Mouse (Mus musculus): Measurements from ENCODE around the gene Tmc8. TPM values are rescaled to one million over a fixed set of nuclear protein-coding genes. Genes with fewer than 3 reads are reported as not detected.

Gene Tmc8
- total and polyA plus RNA-seq, 2 experiments from 2014 or later = 0.33 to 0.79 TPM

DNA sequence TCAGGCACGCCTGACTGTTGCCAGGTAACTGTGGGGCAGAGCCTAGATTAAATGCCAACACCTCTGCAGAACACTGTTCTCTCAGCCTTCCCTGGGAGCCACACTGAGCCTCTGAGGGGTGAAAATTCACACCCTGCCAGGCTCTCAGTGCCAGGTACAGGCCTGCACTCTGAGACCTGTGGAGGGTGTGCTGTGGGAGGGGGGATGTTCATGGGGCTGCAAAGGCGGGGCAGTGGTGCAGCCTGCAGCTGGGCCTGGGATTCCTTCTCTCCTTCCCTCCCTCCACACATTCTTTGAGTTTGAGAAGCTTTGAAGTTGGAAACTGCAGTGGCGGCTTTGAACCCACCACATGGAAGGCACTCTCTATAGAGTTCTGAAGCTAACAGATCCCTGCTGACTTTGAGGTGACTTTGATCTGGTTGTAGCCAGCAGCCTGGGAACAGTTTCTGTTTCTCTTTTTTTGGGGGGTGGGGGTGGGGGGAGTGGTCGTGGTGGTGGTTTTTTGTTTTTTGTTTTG lies 12.2 kb downstream of the Tmc8 start:
- TF ChIP-seq CTCF (IDR thresholded peaks at IDR 0.05) = no peak
- WGBS = 62% methylated on average over 4 of the region's 4 CpGs
- H3K9me3 ChIP-seq (ENCODE audit: low read length) = no peaks in the 10 kb centered on the region
- H3K4me1 ChIP-seq (ENCODE audit: insufficient read depth, low read length) = no peaks in the 10 kb centered on the region
- ATAC-seq (ENCODE audit: low FRiP score) (no peak), DNase-seq (ENCODE audit: low spot score) (no peak)
- H3K36me3 ChIP-seq (ENCODE audit: insufficient read depth, low read length) = no peaks in the 10 kb centered on the region
- H3K9ac ChIP-seq (replicated peaks; ENCODE audit: low read length, poor library complexity, severe bottlenecking) = no peak overlapping the region
- no peak overlapping the region for H3K27ac ChIP-seq (ENCODE audit: low read depth, low read length)
- H3K4me2 ChIP-seq (ENCODE audit: low read depth, low read length, poor library complexity, severe bottlenecking) = no peak overlapping the region
- H3K4me3 ChIP-seq (ENCODE audit: low read depth, low read length) = no peak overlapping the region
- no peaks in the 10 kb centered on the region for H3K27me3 ChIP-seq (ENCODE audit: insufficient read depth, low read length)

- 52% methylated on average over 5 of the region's 5 CpGs for WGBS
- no peak for DNase-seq (ENCODE audit: low spot score)
- no peak overlapping the region for H3K9ac ChIP-seq (replicated peaks; ENCODE audit: low read length, poor library complexity, severe bottlenecking)
- ATAC-seq (ENCODE audit: low FRiP score) = no peak
- no peaks in the 10 kb centered on the region for H3K9me3 ChIP-seq (ENCODE audit: low read length)
- H3K36me3 ChIP-seq (ENCODE audit: insufficient read depth, low read length) = no peaks in the 10 kb centered on the region
- TF ChIP-seq CTCF (IDR thresholded peaks at IDR 0.05) = no peak
- no peaks in the 10 kb centered on the region for H3K4me1 ChIP-seq (ENCODE audit: insufficient read depth, low read length)
- H3K27ac ChIP-seq (ENCODE audit: low read depth, low read length) = no peak overlapping the region
- H3K4me3 ChIP-seq (ENCODE audit: low read depth, low read length) = no peak overlapping the region
- no peak overlapping the region for H3K4me2 ChIP-seq (ENCODE audit: low read depth, low read length, poor library complexity, severe bottlenecking)
- H3K27me3 ChIP-seq (ENCODE audit: insufficient read depth, low read length) = no peaks in the 10 kb centered on the region
Measured at GRCm38 (mm10) chr11:117796954-117797353, 15.1 kb downstream of the Tmc8 start.

- no peaks in the 10 kb centered on the region for H3K36me3 ChIP-seq (ENCODE audit: insufficient read depth, low read length)
- no peak within 1 kb of the TSS for H3K4me2 ChIP-seq (ENCODE audit: low read depth, low read length, poor library complexity, severe bottlenecking)
- no peak within 1 kb of the TSS for H3K4me3 ChIP-seq (ENCODE audit: low read depth, low read length)
- H3K9me3 ChIP-seq (ENCODE audit: low read length) = no peaks in the 10 kb centered on the region
- DNase-seq (ENCODE audit: low spot score) (no peak), ATAC-seq (ENCODE audit: low FRiP score) (no peak)
- H3K27ac ChIP-seq (ENCODE audit: low read depth, low read length) = no peak within 1 kb of the TSS
- WGBS = 64% methylated on average over 9 of the region's 9 CpGs
- no peaks in the 10 kb centered on the region for H3K27me3 ChIP-seq (ENCODE audit: insufficient read depth, low read length)
- no peak for TF ChIP-seq CTCF (IDR thresholded peaks at IDR 0.05)
- no peak within 1 kb of the TSS for H3K9ac ChIP-seq (replicated peaks; ENCODE audit: low read length, poor library complexity, severe bottlenecking)
- H3K4me1 ChIP-seq (ENCODE audit: insufficient read depth, low read length) = no peaks in the 10 kb centered on the region
Measured at GRCm38 (mm10) chr11:117797511-117798159, 15.8 kb downstream of the Tmc8 start, which contains the start of gene 6030468B19Rik. Gene 6030468B19Rik, plus strand, starts transcription at chr11:117797660.

- TF ChIP-seq CTCF (IDR thresholded peaks at IDR 0.05) = no peak
- no peak overlapping the region for H3K4me2 ChIP-seq (ENCODE audit: low read depth, low read length, poor library complexity, severe bottlenecking)
- no peaks in the 10 kb centered on the region for H3K36me3 ChIP-seq (ENCODE audit: insufficient read depth, low read length)
- no peak for ATAC-seq (ENCODE audit: low FRiP score)
- H3K9me3 ChIP-seq (ENCODE audit: low read length) = no peaks in the 10 kb centered on the region
- no peaks in the 10 kb centered on the region for H3K4me1 ChIP-seq (ENCODE audit: insufficient read depth, low read length)
- no peak for DNase-seq (ENCODE audit: low spot score)
- no peak overlapping the region for H3K4me3 ChIP-seq (ENCODE audit: low read depth, low read length)
- H3K27me3 ChIP-seq (ENCODE audit: insufficient read depth, low read length) = no peaks in the 10 kb centered on the region
- WGBS = 65% methylated on average over 2 of the region's 2 CpGs
- no peak overlapping the region for H3K27ac ChIP-seq (ENCODE audit: low read depth, low read length)
- no peak overlapping the region for H3K9ac ChIP-seq (replicated peaks; ENCODE audit: low read length, poor library complexity, severe bottlenecking)
Measured at GRCm38 (mm10) chr11:117798160-117798541, 16.3 kb downstream of the Tmc8 start.

DNA sequence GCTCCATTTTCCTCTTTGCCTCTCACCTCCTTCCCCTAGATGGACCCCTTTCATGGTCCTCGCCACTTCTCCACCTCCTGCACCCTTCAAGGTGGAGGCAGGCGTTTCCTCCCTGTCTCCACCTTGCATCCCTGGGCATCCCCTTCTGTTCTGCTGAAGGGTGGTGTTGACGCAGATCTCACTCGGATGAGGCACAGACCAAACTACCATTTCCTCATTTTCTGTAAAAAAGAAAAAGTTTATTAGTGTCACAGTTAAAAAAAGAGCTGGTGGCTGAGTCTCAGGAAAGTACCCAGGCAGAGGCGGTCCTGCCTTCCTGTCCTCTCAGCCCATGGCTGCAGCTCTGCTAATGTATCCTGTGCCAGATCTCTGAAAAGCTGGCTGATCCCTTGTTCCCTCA lies 17.3 kb downstream of the Tmc8 start:
- H3K4me3 ChIP-seq (ENCODE audit: low read depth, low read length) = no peak overlapping the region
- H3K4me1 ChIP-seq (ENCODE audit: insufficient read depth, low read length) = no peaks in the 10 kb centered on the region
- H3K27me3 ChIP-seq (ENCODE audit: insufficient read depth, low read length) = no peaks in the 10 kb centered on the region
- H3K27ac ChIP-seq (ENCODE audit: low read depth, low read length) = no peak overlapping the region
- no peak overlapping the region for H3K4me2 ChIP-seq (ENCODE audit: low read depth, low read length, poor library complexity, severe bottlenecking)
- H3K36me3 ChIP-seq (ENCODE audit: insufficient read depth, low read length) = no peaks in the 10 kb centered on the region
- H3K9me3 ChIP-seq (ENCODE audit: low read length) = no peaks in the 10 kb centered on the region
- WGBS = 76% methylated on average over 5 of the region's 5 CpGs
- TF ChIP-seq CTCF (IDR thresholded peaks at IDR 0.05) = no peak
- no peak overlapping the region for H3K9ac ChIP-seq (replicated peaks; ENCODE audit: low read length, poor library complexity, severe bottlenecking)
- no peak for ATAC-seq (ENCODE audit: low FRiP score)
- no peak for DNase-seq (ENCODE audit: low spot score)

GRCm38 (mm10) chr11:117800038-117800437 lies 18.2 kb downstream of the Tmc8 start:
- H3K9ac ChIP-seq (replicated peaks; ENCODE audit: low read length, poor library complexity, severe bottlenecking) = no peak overlapping the region
- H3K4me1 ChIP-seq (ENCODE audit: insufficient read depth, low read length) = no peaks in the 10 kb centered on the region
- WGBS = 78% methylated on average over 7 of the region's 7 CpGs
- no peak overlapping the region for H3K4me3 ChIP-seq (ENCODE audit: low read depth, low read length)
- DNase-seq (ENCODE audit: low spot score) (no peak), ATAC-seq (ENCODE audit: low FRiP score) (no peak)
- H3K27ac ChIP-seq (ENCODE audit: low read depth, low read length) = no peak overlapping the region
- H3K4me2 ChIP-seq (ENCODE audit: low read depth, low read length, poor library complexity, severe bottlenecking) = no peak overlapping the region
- H3K36me3 ChIP-seq (ENCODE audit: insufficient read depth, low read length) = no peaks in the 10 kb centered on the region
- H3K9me3 ChIP-seq (ENCODE audit: low read length) = no peaks in the 10 kb centered on the region
- no peaks in the 10 kb centered on the region for H3K27me3 ChIP-seq (ENCODE audit: insufficient read depth, low read length)
- TF ChIP-seq CTCF (IDR thresholded peaks at IDR 0.05) = no peak

Measured in midbrain, postnatal 0 days (tissue).